In genomic region chr15:40168140-40168688, GRCm38 (mm10) we compare ENCODE assay signal across 11 mouse cellular contexts. TPM values are rescaled to one million over a fixed set of nuclear protein-coding genes. Genes with fewer than 3 reads are reported as not detected.
DNase-seq lines count a peak whose midpoint lies in the region; ATAC-seq lines count a peak whose summit lies in the region.
"Had no signal": no experiment of that assay in that cellular context is flagged by ENCODE, and none has a peak within 500 bp of the region (broad histone marks: within the 10 kb centered on the region; RNA-seq: fewer than 3 reads in every experiment).

No protein-coding gene starts in this region.

- no peak overlapping the region for H3K4me3 ChIP-seq in embryonic facial prominence, embryonic 10.5 days
- H3K4me3 ChIP-seq in hindbrain, embryonic 13.5 days: no peak overlapping the region
- peak overlapping the region; percentile 26 for H3K4me3 ChIP-seq in lung, embryonic 16.5 days (ENCODE audit: low read length)

- H3K36me3 ChIP-seq in embryonic facial prominence, embryonic 10.5 days (replicated peaks): no peaks in the 10 kb centered on the region
- H3K36me3 ChIP-seq in hindbrain, embryonic 13.5 days: no peaks in the 10 kb centered on the region
- H3K36me3 ChIP-seq in lung, embryonic 16.5 days (ENCODE audit: control insufficient read depth, insufficient read depth, low read length): no peaks in the 10 kb centered on the region

- no peaks in the 10 kb centered on the region for H3K27me3 ChIP-seq in embryonic facial prominence, embryonic 10.5 days (replicated peaks; ENCODE audit: low read depth, poor library complexity, severe bottlenecking)
- H3K27me3 ChIP-seq in hindbrain, embryonic 13.5 days: peaks cover 5% of the 10 kb centered on the region; the same call in 1 of the 2 replicates
- no peaks in the 10 kb centered on the region; the same call in 1 of the 2 replicates for H3K27me3 ChIP-seq in lung, embryonic 16.5 days (ENCODE audit: control insufficient read depth, insufficient read depth, low read depth, low read length)

- 65% methylated on average over 10 of the region's 10 CpGs for WGBS in embryonic facial prominence, embryonic 10.5 days
- 64% methylated on average over 10 of the region's 10 CpGs for WGBS in hindbrain, embryonic 13.5 days
- WGBS in lung, embryonic 16.5 days: 24% methylated on average over 10 of the region's 10 CpGs

- DNase-seq in gastrocnemius, postnatal 14 days: peak; percentile 16
- no peak for DNase-seq in gastrocnemius, adult 8-10 months (ENCODE audit: low spot score in 2 of 2)
- no peak for DNase-seq in embryonic facial prominence, embryonic 10.5 days (ENCODE audit: low spot score)
- no peak for DNase-seq in T-cell, adult 2 months (ENCODE audit: low spot score)
- no peak for DNase-seq in layer of hippocampus, postnatal 25 days (ENCODE audit: extremely low spot score in 1 of 2, low spot score in 1 of 2)
- no peak for DNase-seq in natural killer cell, adult 2 months (ENCODE audit: low spot score in 2 of 2)

- H3K9ac ChIP-seq in hindbrain, embryonic 13.5 days: 0 out of 2 replicates have a peak overlapping the region, but pooled peaks have one; percentile 35
- peak overlapping the region; percentile 27; the same call in 1 of the 2 replicates for H3K9ac ChIP-seq in lung, embryonic 16.5 days (ENCODE audit: low read length)

- H3K27ac ChIP-seq in embryonic facial prominence, embryonic 10.5 days (replicated peaks): peak overlapping the region; percentile 61
- H3K27ac ChIP-seq in hindbrain, embryonic 13.5 days: no peak overlapping the region
- peak overlapping the region; percentile 80 for H3K27ac ChIP-seq in lung, embryonic 16.5 days (ENCODE audit: low read length)

- H3K4me2 ChIP-seq in hindbrain, embryonic 13.5 days: no peak overlapping the region
- peak overlapping the region; percentile 59 for H3K4me2 ChIP-seq in lung, embryonic 16.5 days (ENCODE audit: low read depth, low read length)

- ATAC-seq in hindbrain, embryonic 13.5 days (ENCODE audit: low FRiP score): no peak
- ATAC-seq in lung, embryonic 16.5 days (ENCODE audit: low read depth): peak; percentile 82

- intact Hi-C loops in gastrocnemius, postnatal 14 days (cut with DNase I; ENCODE audit: low total_unique reads): no loop called here

- H3K4me1 ChIP-seq in embryonic facial prominence, embryonic 10.5 days: peaks cover 21% of the 10 kb centered on the region
- peaks cover 16% of the 10 kb centered on the region for H3K4me1 ChIP-seq in hindbrain, embryonic 13.5 days (replicated peaks)
- H3K4me1 ChIP-seq in lung, embryonic 16.5 days (replicated peaks; ENCODE audit: control insufficient read depth, insufficient read depth, low read length): peaks cover 10% of the 10 kb centered on the region; the same call in 1 of the 2 replicates

- no peaks in the 10 kb centered on the region for H3K9me3 ChIP-seq in embryonic facial prominence, embryonic 10.5 days
- H3K9me3 ChIP-seq in hindbrain, embryonic 13.5 days: no peaks in the 10 kb centered on the region
- H3K9me3 ChIP-seq in lung, embryonic 16.5 days (ENCODE audit: control insufficient read depth, low read length): no peaks in the 10 kb centered on the region

RNA-seq across cellular contexts. Expression of gene 9330182O14Rik, which starts 34.0 kb away (rescaled TPM):
- not detected for total RNA-seq in gastrocnemius, postnatal 14 days (2021)
- total RNA-seq in gastrocnemius, adult 8-10 months (2022): not detected
- not detected in 2 replicates for polyA plus RNA-seq in embryonic facial prominence, embryonic 10.5 days (2016; fragmentation: Nextera tagmentation; extraction: Ambion mirVana)
- not detected in 2 replicates for polyA plus RNA-seq in hindbrain, embryonic 13.5 days (2015; fragmentation: Nextera tagmentation; extraction: Ambion mirVana)
- not detected in 2 replicates for polyA plus RNA-seq in lung, embryonic 16.5 days (2015; fragmentation: Nextera tagmentation; extraction: Ambion mirVana)
- total RNA-seq in layer of hippocampus, postnatal 25 days (2021): not detected
- total RNA-seq: layer of hippocampus, adult 18-20 months; MEL had no signal
- polyA plus RNA-seq: small intestine, adult 2 months had no signal
